Mouse (Mus musculus) ES-Bruce4 (cell line): ENCODE data around the gene Marveld3. TPM values are rescaled to one million over a fixed set of nuclear protein-coding genes. Genes with fewer than 3 reads are reported as not detected.

Source experiments
- H3K27ac ChIP-seq: 2 replicates; pipeline ENCODE4 v1.5.1; 2012; ENCODE audit warnings: low read length, inconsistent platforms; ENCODE audit not compliant: insufficient read depth
- H3K27me3 ChIP-seq: 2 replicates; pipeline ENCODE4 v1.6.1; 2012; ENCODE audit warnings: mild to moderate bottlenecking, low read length, inconsistent platforms; ENCODE audit not compliant: control insufficient read depth, poor library complexity, insufficient read depth, severe bottlenecking
- H3K36me3 ChIP-seq: 2 replicates; pipeline ENCODE4 v1.6.1; 2012; ENCODE audit warnings: inconsistent platforms, mild to moderate bottlenecking, low read length, moderate library complexity; ENCODE audit not compliant: control insufficient read depth, poor library complexity, insufficient read depth, severe bottlenecking
- H3K4me1 ChIP-seq: one replicate; pipeline ENCODE4 v1.8.1; 2011; ENCODE audit warnings: low read length; ENCODE audit not compliant: control insufficient read depth, insufficient read depth
- H3K4me3 ChIP-seq: 2 replicates; pipeline ENCODE4 v1.5.1; 2011; ENCODE audit warnings: low read depth, mild to moderate bottlenecking, low read length
- H3K9ac ChIP-seq: 2 replicates; pipeline ENCODE4 v1.6.1; 2012; ENCODE audit warnings: low read depth, mild to moderate bottlenecking, inconsistent platforms; ENCODE audit not compliant: poor library complexity, severe bottlenecking
- H3K9me3 ChIP-seq: replicated peaks from 2 replicates; pipeline ENCODE4 v1.6.1; 2012; ENCODE audit warnings: mild to moderate bottlenecking, low read length, inconsistent platforms; ENCODE audit not compliant: control insufficient read depth, poor library complexity, insufficient read depth, severe bottlenecking
- CTCF ChIP-seq: IDR thresholded peaks from one replicate; pipeline ENCODE4 v1.8.1; 2011; ENCODE audit warnings: low read depth, low read length
- EP300 ChIP-seq: IDR thresholded peaks from 2 replicates; pipeline ENCODE4 v1.6.1; 2011; ENCODE audit warnings: low read depth, low read length; ENCODE audit not compliant: insufficient read depth
- POLR2A ChIP-seq: IDR thresholded peaks from one replicate; pipeline ENCODE4 v1.8.1; 2011; ENCODE audit warnings: low read length; ENCODE audit not compliant: insufficient read depth
- polyA plus RNA-seq: library from polyadenylated mRNA; stranded (reverse); fragments of >200 nt; gene quantifications from 2 replicates; pipeline ENCODE4 v1.2.4, GENCODE M21; 2011; ENCODE audit warnings: low read depth; ENCODE audit not compliant: missing spikeins, insufficient read depth, insufficient read length

The Marveld3 gene
- polyA plus RNA-seq, 1 experiment = 9.3 TPM

- H3K27ac ChIP-seq = no peak overlapping the region
- H3K9me3 ChIP-seq = no peaks in the 10 kb centered on the region
- no peak overlapping the region for H3K4me3 ChIP-seq
- H3K36me3 ChIP-seq = no peaks in the 10 kb centered on the region
- TF ChIP-seq POLR2A (no peak), EP300 (no peak), CTCF (no peak)
- no peaks in the 10 kb centered on the region for H3K27me3 ChIP-seq
- H3K9ac ChIP-seq = no peak overlapping the region
- H3K4me1 ChIP-seq = no peaks in the 10 kb centered on the region
Observed at GRCm38 (mm10) chr8:109903909-109904469, 58.0 kb downstream of the Marveld3 start.

GRCm38 (mm10) chr8:109902379-109902778, 59.6 kb downstream of the Marveld3 start:
- Histone ChIP-seq H3K4me3 (no peak overlapping the region), H3K36me3 (no peaks in the 10 kb centered on the region), H3K27ac (no peak overlapping the region), H3K27me3 (no peaks in the 10 kb centered on the region), H3K9ac (no peak overlapping the region), H3K4me1 (no peaks in the 10 kb centered on the region), H3K9me3 (no peaks in the 10 kb centered on the region)
- TF ChIP-seq POLR2A (no peak), EP300 (no peak), CTCF (no peak)

Other genes with a start within 250 kb of the Marveld3 start
- 25.4 and 34.6 TPM in 2 replicates for gene Atxn1l, start 224.5 kb downstream of the Marveld3 start, polyA plus RNA-seq
- 108 and 115 TPM in 2 replicates for gene Ap1g1, start 183.6 kb downstream of the Marveld3 start, polyA plus RNA-seq
- 8.6 and 10.2 TPM in 2 replicates for gene Phlpp2, start 93.7 kb downstream of the Marveld3 start, polyA plus RNA-seq
- gene Tat, start 28.2 kb upstream of the Marveld3 start, polyA plus RNA-seq = not detected in 2 replicates
- gene Chst4, start 77.5 kb upstream of the Marveld3 start, polyA plus RNA-seq = not detected in 2 replicates
- gene Zfp612, start 117.5 kb upstream of the Marveld3 start, polyA plus RNA-seq = 2.4 and 2.8 TPM in 2 replicates
- gene Gm21964, start 139.0 kb upstream of the Marveld3 start, polyA plus RNA-seq = not detected in 2 replicates
- gene Gm17720, start 140.6 kb upstream of the Marveld3 start, polyA plus RNA-seq = not detected in 2 replicates
- gene Calb2, start 206.0 kb upstream of the Marveld3 start, polyA plus RNA-seq = 0.62 and 0.84 TPM in 2 replicates